Mouse (Mus musculus): ENCODE data around the gene Tnfrsf13c. TPM values are rescaled to one million over a fixed set of nuclear protein-coding genes. Genes with fewer than 3 reads are reported as not detected.

The Tnfrsf13c gene
- total RNA-seq (2023): 1 to 10 TPM; 1.0 to 3.4 TPM

DNA sequence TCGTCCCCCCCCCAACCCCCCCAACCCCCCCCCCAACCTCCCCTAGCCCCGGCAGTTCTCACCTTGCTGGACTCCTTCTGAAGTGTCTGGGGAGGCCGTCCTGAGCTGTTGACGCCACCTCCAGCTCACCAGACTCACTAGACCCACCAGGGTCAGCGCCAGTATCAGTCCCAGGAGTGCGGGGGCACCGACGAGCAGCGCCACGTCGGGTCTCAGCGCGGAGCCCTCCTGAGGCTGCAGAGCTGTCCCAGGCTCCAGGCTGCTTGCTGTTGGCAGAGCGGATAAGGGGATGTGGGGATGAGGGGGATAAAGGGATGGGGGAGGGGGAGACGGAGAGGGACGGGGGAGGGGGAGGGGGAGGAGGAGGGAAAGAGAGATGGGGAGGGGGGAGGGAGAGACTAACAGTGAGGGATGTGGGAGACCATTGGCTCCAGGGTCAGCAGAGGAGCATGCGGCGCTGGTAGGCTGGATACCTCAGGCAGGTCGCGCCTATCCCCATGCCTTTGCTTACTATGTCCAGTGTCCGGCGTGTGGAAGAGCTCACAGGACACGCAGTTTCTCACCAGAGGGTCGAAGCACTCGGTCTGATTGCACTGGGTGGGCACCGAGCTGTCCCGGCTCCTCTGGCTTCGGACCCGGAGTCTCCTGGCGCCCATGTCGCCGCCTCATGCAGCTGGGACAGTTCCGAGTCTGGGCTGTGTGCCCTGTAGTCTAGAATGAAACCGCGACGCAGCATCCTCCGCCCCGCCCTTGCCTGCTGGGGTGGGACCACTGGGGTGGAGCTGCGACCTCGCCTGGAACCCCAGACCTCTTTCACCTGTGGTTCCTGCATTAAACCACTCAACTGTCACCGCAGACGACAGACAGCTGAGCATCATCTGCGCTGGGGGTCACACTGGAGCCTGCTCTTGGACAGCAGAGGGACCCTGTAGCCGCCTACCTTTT, at the start of gene Tnfrsf13c:
Gene Tnfrsf13c (minus strand): TSS at position 713 of the 945 bp plus-strand sequence.

DNA sequence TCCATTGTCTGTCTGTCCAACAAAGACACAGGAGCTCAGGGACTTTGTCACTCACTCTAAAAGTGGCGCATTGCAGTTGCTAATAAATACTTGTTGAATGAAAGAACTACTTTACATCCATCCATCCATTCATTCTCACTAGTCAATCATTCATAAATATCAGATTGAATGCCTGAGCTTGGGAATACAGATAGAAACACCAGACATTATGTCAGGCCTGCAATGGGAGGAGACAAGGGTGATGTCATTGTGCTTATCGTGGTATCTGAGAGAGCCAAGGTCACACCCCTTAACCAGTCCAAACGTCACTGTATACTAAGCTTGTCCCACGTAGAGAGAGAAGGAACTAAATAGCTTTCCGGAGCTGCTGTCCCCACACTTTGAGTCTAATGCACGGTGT, 27.9 kb upstream of the Tnfrsf13c start, which contains the start of gene 1500009C09Rik:
Gene 1500009C09Rik (plus strand): TSS at position 301 of the 400 bp plus-strand sequence.

DNA sequence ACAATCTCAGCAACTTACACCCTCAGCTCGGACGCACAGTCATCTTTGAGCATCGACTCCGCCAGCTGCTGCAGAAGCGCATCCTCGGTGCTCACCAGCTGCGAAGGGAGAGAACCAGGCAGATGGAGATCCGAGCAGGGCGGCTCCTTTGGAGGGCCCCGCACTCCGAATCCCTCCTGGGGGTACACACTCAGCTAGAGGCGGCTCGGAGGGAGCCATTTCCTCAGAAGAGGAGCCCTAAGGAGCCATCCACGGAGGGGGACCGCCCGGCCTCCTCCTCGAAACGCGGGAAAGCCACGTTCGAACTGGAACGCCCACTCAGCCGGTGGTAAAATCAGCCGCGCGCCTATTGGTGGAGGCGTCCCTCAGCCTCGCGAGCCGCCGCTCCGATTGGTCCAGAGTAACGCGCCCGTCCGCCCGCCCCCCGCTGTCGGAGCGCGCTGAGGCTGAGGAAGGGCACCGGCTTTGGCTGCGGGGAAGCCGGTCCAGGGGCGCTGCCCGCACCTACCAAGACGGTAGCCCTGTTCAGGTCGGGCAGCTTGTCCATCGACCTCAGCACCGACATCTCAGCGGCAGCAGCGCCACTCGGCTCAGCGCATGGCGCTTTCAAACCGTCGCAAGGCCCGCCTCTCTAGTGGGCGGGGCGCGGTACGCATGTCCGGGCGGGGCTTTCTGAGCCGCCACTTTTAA, 20.1 kb upstream of the Tnfrsf13c start, which contains the start of gene Cenpm:
Gene Cenpm (minus strand): TSS at position 634 of the 690 bp plus-strand sequence.

DNA sequence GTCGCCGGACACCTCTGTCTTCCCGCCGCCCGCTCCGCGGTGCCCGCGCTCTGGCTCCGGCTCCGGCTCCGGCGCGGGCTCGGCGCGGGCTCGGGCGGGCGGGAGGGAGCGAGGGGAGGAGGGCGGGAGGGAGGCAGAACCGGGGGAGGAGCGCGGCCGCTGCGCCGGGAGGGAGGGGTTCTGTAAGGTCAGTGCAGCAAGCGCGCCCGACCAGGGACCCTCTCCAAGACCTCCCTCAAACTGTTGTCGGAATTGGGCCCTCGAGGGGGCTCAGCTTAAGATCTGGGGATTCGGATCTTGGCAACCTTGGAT, 11.5 kb downstream of the Tnfrsf13c start, which contains the start of gene Shisa8:
Gene Shisa8 (minus strand): TSS at position 64 of the 312 bp plus-strand sequence.

Other genes with a start within 250 kb of the Tnfrsf13c start
- gene 1700029P11Rik, start 243.8 kb downstream of the Tnfrsf13c start, total RNA-seq (2023): not detected
- gene Xrcc6, start 236.5 kb downstream of the Tnfrsf13c start, total RNA-seq (2023): 10 to 100 TPM; 29.9 to 30.8 TPM
- gene Desi1, start 190.5 kb downstream of the Tnfrsf13c start, total RNA-seq (2023): 10 to 100 TPM; 24.7 to 25.5 TPM
- 100 to 1,000 TPM; 106 to 113 TPM for gene Snu13, start 176.8 kb downstream of the Tnfrsf13c start, total RNA-seq (2023)
- not detected for gene 4930407I10Rik, start 165.2 kb downstream of the Tnfrsf13c start, total RNA-seq (2023)
- not detected for gene Mei1, start 154.4 kb downstream of the Tnfrsf13c start, total RNA-seq (2023)
- 10 to 100 TPM; 33.9 to 38.6 TPM for gene Ccdc134, start 96.4 kb downstream of the Tnfrsf13c start, total RNA-seq (2023)
- 100 to 1,000 TPM; 179 to 196 TPM for gene Srebf2, start 77.2 kb downstream of the Tnfrsf13c start, total RNA-seq (2023)
- gene Shisa8, start 11.6 kb downstream of the Tnfrsf13c start, total RNA-seq (2023): not detected
- gene Cenpm, start 20.4 kb upstream of the Tnfrsf13c start, total RNA-seq (2023): 1 to 10 TPM; 1.9 to 2.0 TPM
- not detected for gene 1500009C09Rik, start 28.0 kb upstream of the Tnfrsf13c start, total RNA-seq (2023)
- gene Sept3, start 50.5 kb upstream of the Tnfrsf13c start, total RNA-seq (2023): not detected
- gene Wbp2nl, start 74.6 kb upstream of the Tnfrsf13c start, total RNA-seq (2023): not detected
- 10 to 100 TPM; 40.7 to 43.9 TPM for gene Naga, start 114.6 kb upstream of the Tnfrsf13c start, total RNA-seq (2023)
- gene Pheta2, start 114.6 kb upstream of the Tnfrsf13c start, total RNA-seq (2023): 1 to 10 TPM in 1 of 2 experiments, under 1 TPM in 1; 0.95 to 2.1 TPM
- 10 to 100 TPM; 78.7 to 89.7 TPM for gene Smdt1, start 114.6 kb upstream of the Tnfrsf13c start, total RNA-seq (2023)
- 100 to 1,000 TPM; 114 to 124 TPM for gene Ndufa6, start 130.0 kb upstream of the Tnfrsf13c start, total RNA-seq (2023)
- 1 to 10 TPM; 5.5 to 8.0 TPM for gene Cyp2d22, start 155.9 kb upstream of the Tnfrsf13c start, total RNA-seq (2023)
- gene Cyp2d11, start 169.7 kb upstream of the Tnfrsf13c start, total RNA-seq (2023): not detected
- gene Cyp2d10, start 182.8 kb upstream of the Tnfrsf13c start, total RNA-seq (2023): not detected
- not detected for gene Cyp2d9, start 209.1 kb upstream of the Tnfrsf13c start, total RNA-seq (2023)

Data from T-cell, adult 66 days (primary cell).